Mouse (Mus musculus): ENCODE results near the gene Repin1.

DNA sequence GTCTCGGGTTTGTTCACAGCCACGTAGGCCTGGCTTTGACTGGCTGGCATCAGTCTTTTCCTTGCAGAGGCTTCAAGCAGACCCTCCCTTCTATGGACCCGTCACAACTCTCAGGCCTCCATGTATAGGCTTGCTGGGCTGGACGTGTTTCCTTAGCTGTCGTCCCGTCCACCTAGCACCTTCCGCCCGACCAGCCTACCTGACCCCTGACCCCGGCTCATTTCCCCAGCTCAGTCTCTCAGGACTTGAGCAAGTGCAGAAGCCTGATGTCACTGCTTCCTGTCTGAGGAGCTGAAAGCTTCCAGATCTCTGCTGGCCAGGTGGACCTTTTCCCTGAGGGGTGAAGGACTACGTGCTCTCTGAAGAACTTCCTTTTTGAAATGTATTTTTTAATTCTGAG is 20.4 kb upstream of the Repin1 start:
- no peak for TF ChIP-seq CTCF (IDR thresholded peaks at IDR 0.05; ENCODE audit: low read depth, low read length)
- no peak for TF ChIP-seq POLR2A (IDR thresholded peaks at IDR 0.05; ENCODE audit: borderline replicate concordance, low read depth, low read length)

Measured in bone marrow macrophage, adult 2 months (primary cell).